Mouse (Mus musculus) MEL (cell line): ENCODE results near the gene Fbh1. TPM values are rescaled to one million over a fixed set of nuclear protein-coding genes. Genes with fewer than 3 reads are reported as not detected.

Experiments used
- DNase-seq: peaks from one replicate; pipeline ENCODE4 v3.0.0; 2011; ENCODE audit warnings: low read depth, low spot score
- H3K27ac ChIP-seq: 2 replicates; pipeline ENCODE4 v1.5.1; 2012; ENCODE audit warnings: low read depth, mild to moderate bottlenecking, control low read depth, low read length, moderate library complexity; ENCODE audit not compliant: control insufficient read depth
- H3K27me3 ChIP-seq, 2 experiments: fragments of 150-350 bp in 1 of 2; sonication (generic) in 1 of 2; 2 replicates each; pipeline ENCODE4 v1.6.1; 2012; ENCODE audit warnings: low read length in 2 of 2, mild to moderate bottlenecking in 2 of 2, improper control_type of control experiment in 1 of 2, moderate library complexity in 1 of 2; ENCODE audit not compliant: insufficient read depth in 2 of 2, control insufficient read depth in 1 of 2
- H3K36me3 ChIP-seq, 2 experiments: 2 replicates each; pipeline ENCODE4 v1.6.1; 2012 to 2014; ENCODE audit warnings: low read length in 2 of 2, improper control_type of control experiment in 1 of 2, inconsistent platforms in 1 of 2, mild to moderate bottlenecking in 1 of 2; ENCODE audit not compliant: insufficient read depth in 2 of 2, control insufficient read depth in 1 of 2
- H3K4me1 ChIP-seq, 2 experiments: fragments of 150-350 bp in 1 of 2; sonication (generic) in 1 of 2; 2 replicates each; pipeline ENCODE4 v1.6.1; 2012; ENCODE audit warnings: low read length in 2 of 2, improper control_type of control experiment in 1 of 2, mild to moderate bottlenecking in 1 of 2; ENCODE audit not compliant: insufficient read depth in 2 of 2, control insufficient read depth in 1 of 2
- H3K4me3 ChIP-seq, 2 experiments: fragments of 150-350 bp in 1 of 2; sonication (generic) in 1 of 2; 2 replicates each; pipeline ENCODE4 v1.5.1; 2012; ENCODE audit warnings: low read depth in 2 of 2, low read length in 2 of 2, mild to moderate bottlenecking in 2 of 2, moderate library complexity in 2 of 2, control low read depth in 1 of 2, improper control_type of control experiment in 1 of 2; ENCODE audit not compliant: control insufficient read depth in 1 of 2, insufficient read depth in 1 of 2
- H3K79me2 ChIP-seq: 2 replicates; pipeline ENCODE4 v1.6.1; 2012; ENCODE audit warnings: mild to moderate bottlenecking, low read length, moderate library complexity; ENCODE audit not compliant: control insufficient read depth, poor library complexity, insufficient read depth
- H3K9ac ChIP-seq: 2 replicates; pipeline ENCODE4 v1.6.1; 2012; ENCODE audit warnings: low read depth, mild to moderate bottlenecking, control low read depth, low read length, moderate library complexity; ENCODE audit not compliant: control insufficient read depth, poor library complexity, severe bottlenecking
- H3K9me3 ChIP-seq: fragments of 150-350 bp; sonication (generic); replicated peaks from 2 replicates; pipeline ENCODE4 v1.6.1; 2012; ENCODE audit warnings: mild to moderate bottlenecking, low read length, improper control_type of control experiment, moderate library complexity; ENCODE audit not compliant: insufficient read depth
- MYB ChIP-seq: IDR thresholded peaks from 2 replicates; pipeline ENCODE4 v1.6.1; 2011; ENCODE audit warnings: mild to moderate bottlenecking, low read depth, low read length, improper control_type of control experiment
- POLR2A ChIP-seq, 2 experiments: IDR thresholded peaks; 2 replicates each; pipeline ENCODE4 v1.6.1; 2011 to 2012; ENCODE audit warnings: low read length in 2 of 2, mild to moderate bottlenecking in 2 of 2, control low read depth in 1 of 2, improper control_type of control experiment in 1 of 2, low read depth in 1 of 2, moderate library complexity in 1 of 2; ENCODE audit not compliant: control insufficient read depth in 1 of 2, insufficient read depth in 1 of 2, poor library complexity in 1 of 2
- TAL1 ChIP-seq: IDR thresholded peaks from 2 replicates; pipeline ENCODE4 v1.6.1; 2012; ENCODE audit warnings: mild to moderate bottlenecking, inconsistent platforms, low read length, moderate library complexity, mixed read lengths
- ZKSCAN1 ChIP-seq: IDR thresholded peaks from 2 replicates; pipeline ENCODE4 v1.6.1; 2012; ENCODE audit warnings: low read depth, mild to moderate bottlenecking, inconsistent platforms, low read length, improper control_type of control experiment, moderate library complexity
- polyA plus RNA-seq, 2 experiments: library from polyadenylated mRNA; stranded (reverse) in 1 of 2; unstranded in 1 of 2; fragments of >175 nt in 1 of 2; fragments of >200 nt in 1 of 2; gene quantifications; 2 replicates each; pipeline versions ENCODE4 v1.2.1 to v1.2.4; 2012; ENCODE audit warnings: low replicate concordance in 2 of 2, low read depth in 1 of 2; ENCODE audit not compliant: insufficient read length in 2 of 2, insufficient read depth in 1 of 2, missing spikeins in 1 of 2
- total RNA-seq: library from RNA; depleted of rRNA; stranded (reverse); fragments of 300-350 nt; gene quantifications from 2 replicates; pipeline ENCODE4 v1.2.3, GENCODE M21; 2012; rRNA removed

Fbh1 gene
- total and polyA plus RNA-seq, 3 experiments = 34.9 to 44.9 TPM; not detected in 1

GRCm38 (mm10) chr2:11693352-11693751 lies 84.0 kb downstream of the Fbh1 start:
- no peak for TF ChIP-seq ZKSCAN1
- TF ChIP-seq MYB = no peak
- TF ChIP-seq POLR2A (IDR thresholded peaks at IDR 0.05; ENCODE audit: control insufficient read depth in 1 of 2, insufficient read depth in 1 of 2, low read depth in 1 of 2, low read length in 2 of 2, poor library complexity in 1 of 2) = no peak
- no peak for TF ChIP-seq TAL1
- Histone ChIP-seq H3K4me1 (no peaks in the 10 kb centered on the region), H3K27ac (no peak overlapping the region), H3K27me3 (peaks cover 0 to 11% of the 10 kb centered on the region in 2 experiments; a peak in 1 of 4 replicates), H3K9me3 (no peaks in the 10 kb centered on the region), H3K4me3 (no peak overlapping the region), H3K36me3 (no peaks in the 10 kb centered on the region), H3K9ac (no peak overlapping the region), H3K79me2 (no peaks in the 10 kb centered on the region)
- no peak for DNase-seq

Other genes starting within 250 kb of the Fbh1 start
- 7.2 and 9.9 TPM in 2 replicates for gene Pfkfb3, start 223.5 kb downstream of the Fbh1 start, total RNA-seq
- gene Pfkfb3, start 223.5 kb downstream of the Fbh1 start, polyA plus RNA-seq = 10 to 100 TPM in 1 of 2 experiments, not detected in 1; 13.8 TPM
- 216 and 223 TPM in 2 replicates for gene Rbm17, start 173.4 kb downstream of the Fbh1 start, total RNA-seq
- 100 to 1,000 TPM in 1 of 2 experiments, not detected in 1; 318 TPM for gene Rbm17, start 173.4 kb downstream of the Fbh1 start, polyA plus RNA-seq
- gene Gm17490, start 151.3 kb downstream of the Fbh1 start, total RNA-seq = not detected in 2 replicates
- gene Gm17490, start 151.3 kb downstream of the Fbh1 start, polyA plus RNA-seq = not detected
- gene Il2ra, start 134.8 kb downstream of the Fbh1 start, total RNA-seq = not detected in 2 replicates
- gene Il2ra, start 134.8 kb downstream of the Fbh1 start, polyA plus RNA-seq = not detected
- 0.10 and 0.50 TPM in 2 replicates for gene Il15ra, start 72.3 kb downstream of the Fbh1 start, total RNA-seq
- under 1 TPM in 1 of 2 experiments, not detected in 1; 0.95 TPM for gene Il15ra, start 72.3 kb downstream of the Fbh1 start, polyA plus RNA-seq
- 11.6 and 12.9 TPM in 2 replicates for gene Ankrd16, start 294 bp upstream of the Fbh1 start, total RNA-seq
- gene Ankrd16, start 294 bp upstream of the Fbh1 start, polyA plus RNA-seq = 10 to 100 TPM in 1 of 2 experiments, not detected in 1; 23.5 TPM